Mouse (Mus musculus) lung, adult 2 months (tissue): ENCODE measurements at regions not wholly inside any gene's neighbourhood (a gene's known extent, or its start where the extent isn't known, plus 50 kb on each side); places are given as distances from the start of the nearest gene placed in this dataset.

Experiments
- CTCF ChIP-seq: fragments of 200-500 bp; IDR thresholded peaks from 2 replicates; pipeline ENCODE4 v1.5.1; 2011; ENCODE audit warnings: mild to moderate bottlenecking, low read length, control low read depth; ENCODE audit not compliant: insufficient read depth
- POLR2A ChIP-seq: fragments of 200-500 bp; IDR thresholded peaks from 2 replicates; pipeline ENCODE4 v1.6.1; 2011; ENCODE audit warnings: low read depth, mild to moderate bottlenecking, control low read depth, low read length, borderline replicate concordance; ENCODE audit errors: extremely low read depth

DNA sequence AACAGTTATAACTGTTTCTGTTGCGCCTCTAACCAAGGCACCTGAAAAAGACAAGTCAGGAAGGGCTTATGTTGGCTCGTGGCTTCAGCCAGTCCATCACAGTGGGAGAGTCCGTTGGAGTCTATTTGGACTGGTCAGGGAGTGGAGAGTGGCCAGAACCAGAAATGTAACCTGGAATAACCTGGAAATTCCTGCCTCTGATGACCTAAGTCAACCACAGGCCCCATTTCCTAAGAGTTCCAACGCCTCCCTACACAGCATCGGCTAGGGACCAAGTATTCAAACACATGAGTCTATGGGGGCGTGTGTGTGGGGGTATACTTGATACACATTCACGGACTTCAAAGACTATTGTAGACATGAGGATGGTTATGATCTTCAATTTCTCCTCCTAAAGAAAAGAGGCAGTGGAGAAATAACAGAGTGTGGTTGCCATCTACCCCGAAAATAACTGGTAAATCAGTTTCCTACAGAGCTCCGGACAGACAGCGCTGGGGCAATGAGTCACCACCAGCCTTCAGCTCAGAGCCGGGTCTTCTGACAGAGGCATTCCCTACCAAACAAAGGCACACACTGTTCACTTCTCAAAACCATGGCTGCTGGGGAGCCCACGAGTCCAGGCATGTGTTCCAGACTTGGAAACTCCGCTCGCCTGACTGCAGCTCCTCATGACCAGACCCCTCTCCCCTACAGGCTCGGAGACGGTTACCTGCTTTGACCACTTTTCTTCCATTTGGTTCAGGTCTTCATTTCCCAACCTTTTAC lies 167.0 kb upstream of the Irx5 start:
- TF ChIP-seq CTCF: no peak
- no peak for TF ChIP-seq POLR2A
